Comparison of ENCODE assay signal across 24 mouse cellular contexts in genomic region chr9:59280888-59281287, GRCm38 (mm10).
"Had no signal": no experiment of that assay in that cellular context is flagged by ENCODE, and none has a peak within 500 bp of the region (broad histone marks: within the 10 kb centered on the region; RNA-seq: fewer than 3 reads in every experiment).

No protein-coding gene starts in this region.

- H3K4me3 ChIP-seq: kidney, embryonic 15.5 days; limb, embryonic 12.5 days; limb, embryonic 15.5 days; megakaryocyte, embryonic 14.5 days; midbrain, embryonic 15.5 days; neural tube, embryonic 12.5 days; neural tube, embryonic 15.5 days; stomach, embryonic 15.5 days had no signal

- H3K9ac ChIP-seq: kidney, embryonic 15.5 days; limb, embryonic 12.5 days; limb, embryonic 15.5 days; liver, embryonic 14.5 days; liver, postnatal 0 days; lung, embryonic 14.5 days; midbrain, embryonic 15.5 days; neural tube, embryonic 12.5 days; neural tube, embryonic 15.5 days; stomach, embryonic 15.5 days had no signal

- H3K36me3 ChIP-seq: kidney, embryonic 15.5 days; limb, embryonic 12.5 days; limb, embryonic 15.5 days; midbrain, embryonic 15.5 days; neural tube, embryonic 12.5 days; neural tube, embryonic 15.5 days; stomach, embryonic 15.5 days had no signal

- DNase-seq: kidney, adult 8-10 months; kidney, postnatal 10 days; kidney, postnatal 36 days; layer of hippocampus, postnatal 36 days; left cerebral cortex, postnatal 4 days; liver, postnatal 0 days; lung, embryonic 14.5 days; right cerebral cortex, adult 18-20 months; right cerebral cortex, postnatal 14 days; spleen, adult 18-20 months; thymus, postnatal 4 days had no signal

- H3K9me3 ChIP-seq: kidney, embryonic 15.5 days; limb, embryonic 12.5 days; limb, embryonic 15.5 days; midbrain, embryonic 15.5 days; neural tube, embryonic 12.5 days; neural tube, embryonic 15.5 days; stomach, embryonic 15.5 days had no signal

- H3K27ac ChIP-seq: kidney, embryonic 15.5 days; limb, embryonic 12.5 days; limb, embryonic 15.5 days; liver, embryonic 14.5 days; macrophage; midbrain, embryonic 15.5 days; neural tube, embryonic 12.5 days; stomach, embryonic 15.5 days had no signal

- H3K4me1 ChIP-seq: neural tube, embryonic 12.5 days had no signal

- ATAC-seq: liver, postnatal 0 days; lung, postnatal 0 days; midbrain, embryonic 15.5 days had no signal

- H3K27me3 ChIP-seq: kidney, embryonic 15.5 days; limb, embryonic 12.5 days; limb, embryonic 15.5 days; midbrain, embryonic 15.5 days; neural tube, embryonic 12.5 days; neural tube, embryonic 15.5 days; stomach, embryonic 15.5 days had no signal

- H3K4me2 ChIP-seq: kidney, embryonic 15.5 days; limb, embryonic 12.5 days; limb, embryonic 15.5 days; liver, embryonic 11.5 days; lung, embryonic 14.5 days; midbrain, embryonic 11.5 days; midbrain, embryonic 15.5 days; neural tube, embryonic 12.5 days; neural tube, embryonic 15.5 days; stomach, embryonic 15.5 days had no signal
